Mouse (Mus musculus) heart, embryonic 13.5 days (tissue): ENCODE measurements at regions not wholly inside any gene's neighbourhood (a gene's known extent, or its start where the extent isn't known, plus 50 kb on each side); places are given as distances from the start of the nearest gene placed in this dataset.

Experiments used
- ATAC-seq: fragments of 200-750 bp; cut with Nextera tagmentation; 2 replicates; pipeline ENCODE4 v1.8.0; 2017; ENCODE audit warnings: moderate TSS enrichment; ENCODE audit not compliant: insufficient number of reproducible peaks, low FRiP score, low TSS enrichment; ENCODE audit errors: extremely low read depth
- H3K27ac ChIP-seq: fragments of 300-500 bp; sonication (generic); replicated peaks from 2 replicates; pipeline ENCODE4 v1.5.1; 2015; ENCODE audit warnings: moderate library complexity, mild to moderate bottlenecking, inconsistent platforms
- H3K27me3 ChIP-seq: fragments of 300-500 bp; sonication (generic); replicated peaks from 2 replicates; pipeline ENCODE4 v1.6.1; 2015; ENCODE audit warnings: mild to moderate bottlenecking, inconsistent platforms
- H3K36me3 ChIP-seq: fragments of 300-500 bp; sonication (generic); 2 replicates; pipeline ENCODE4 v1.6.1; 2015; ENCODE audit warnings: mild to moderate bottlenecking, inconsistent platforms
- H3K4me1 ChIP-seq: fragments of 300-500 bp; sonication (generic); 2 replicates; pipeline ENCODE4 v1.6.1; 2015; ENCODE audit warnings: inconsistent platforms
- H3K4me2 ChIP-seq: fragments of 300-500 bp; sonication (generic); 2 replicates; pipeline ENCODE4 v1.6.1; 2015; ENCODE audit warnings: inconsistent platforms, mild to moderate bottlenecking, moderate library complexity
- H3K4me3 ChIP-seq: fragments of 300-500 bp; sonication (generic); 2 replicates; pipeline ENCODE4 v1.5.1; 2015; ENCODE audit warnings: moderate library complexity, mild to moderate bottlenecking, inconsistent platforms
- H3K9ac ChIP-seq: fragments of 300-500 bp; sonication (generic); 2 replicates; pipeline ENCODE4 v1.6.1; 2015; ENCODE audit warnings: inconsistent platforms, mild to moderate bottlenecking, moderate library complexity
- H3K9me3 ChIP-seq: fragments of 300-500 bp; sonication (generic); 2 replicates; pipeline ENCODE4 v1.6.1; 2016; ENCODE audit warnings: inconsistent platforms
- WGBS: fragments of 180-500 bp; shearing (Covaris S2); methylation state at CpG from one replicate; pipeline ENCODE4 v1.1.7; 2015; ENCODE audit warnings: mixed read lengths; 5-methylcytosine and 5-hydroxymethylcytosine counted together

DNA sequence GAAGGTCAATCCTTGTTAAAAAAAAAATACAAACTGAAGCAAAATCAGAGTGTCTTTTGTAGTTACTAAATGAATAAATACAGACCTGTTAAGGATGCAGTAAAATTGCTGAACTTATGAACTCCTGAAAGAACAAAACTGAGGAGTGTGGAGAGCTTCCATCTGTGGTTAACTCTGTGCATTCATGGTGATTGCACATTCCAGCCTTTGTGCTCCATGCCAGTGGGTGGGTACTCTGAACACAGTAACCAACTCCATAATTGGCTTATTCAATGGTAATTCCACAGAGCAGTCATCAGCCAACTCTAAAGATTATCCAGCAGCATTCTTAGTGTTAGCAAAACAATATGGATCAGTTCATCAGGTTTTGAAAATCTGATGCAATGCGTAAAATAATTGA lies 599.2 kb downstream of the Tns3 start:
- 70% methylated on average over 1 of the region's 1 CpGs for WGBS
- Histone ChIP-seq H3K27me3 (no peaks in the 10 kb centered on the region), H3K36me3 (no peaks in the 10 kb centered on the region), H3K4me2 (no peak overlapping the region), H3K9ac (no peak overlapping the region), H3K4me1 (no peaks in the 10 kb centered on the region), H3K4me3 (no peak overlapping the region), H3K9me3 (no peaks in the 10 kb centered on the region), H3K27ac (no peak overlapping the region)
- ATAC-seq: no peak

DNA sequence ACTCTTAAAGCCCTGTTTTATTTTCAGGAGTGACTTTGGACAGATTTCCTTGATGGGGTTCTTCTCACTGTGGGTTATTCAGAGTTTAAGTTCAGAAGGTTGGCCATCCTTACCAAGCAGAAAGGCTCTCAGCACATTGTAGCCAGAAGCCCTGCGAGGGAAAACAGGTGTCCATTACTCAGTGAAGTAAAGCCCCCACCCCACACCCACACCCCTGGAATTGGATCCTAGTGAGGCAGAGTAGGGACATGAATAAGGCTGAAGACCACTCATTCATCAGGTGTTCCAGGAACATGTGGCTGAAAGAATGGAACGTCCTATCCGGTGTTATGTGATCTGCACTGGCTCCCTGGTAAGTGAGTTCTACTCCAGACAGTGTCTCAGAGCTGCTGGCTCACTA lies 602.3 kb downstream of the Tns3 start:
- Histone ChIP-seq H3K9ac (no peak overlapping the region), H3K9me3 (no peaks in the 10 kb centered on the region), H3K27ac (no peak overlapping the region), H3K4me1 (no peaks in the 10 kb centered on the region), H3K36me3 (no peaks in the 10 kb centered on the region), H3K4me2 (no peak overlapping the region), H3K27me3 (no peaks in the 10 kb centered on the region), H3K4me3 (no peak overlapping the region)
- 73% methylated on average over 3 of the region's 3 CpGs for WGBS
- ATAC-seq: no peak

DNA sequence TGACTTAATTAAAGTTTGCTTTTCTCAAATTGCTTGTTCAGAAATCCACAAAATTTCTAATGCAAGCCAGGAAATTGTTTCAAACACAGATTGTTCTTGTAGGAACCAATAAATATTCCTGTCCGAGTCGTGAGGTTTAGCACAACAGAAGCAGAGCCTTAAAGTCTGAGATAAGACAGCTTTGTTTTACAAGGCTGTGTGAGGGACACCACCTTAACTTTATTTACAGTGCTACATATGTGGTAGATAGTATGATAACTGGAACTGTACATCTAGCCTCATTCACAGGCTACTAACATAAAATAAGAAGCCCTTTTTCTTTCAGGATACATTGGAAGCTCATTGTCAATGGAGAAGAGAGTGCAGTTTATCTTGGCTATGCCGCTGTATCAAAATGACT lies 602.8 kb downstream of the Tns3 start:
- H3K27me3 ChIP-seq: no peaks in the 10 kb centered on the region
- H3K4me3 ChIP-seq: no peak overlapping the region
- H3K4me2 ChIP-seq: no peak overlapping the region
- ATAC-seq: no peak
- H3K9me3 ChIP-seq: no peaks in the 10 kb centered on the region
- H3K27ac ChIP-seq: no peak overlapping the region
- H3K4me1 ChIP-seq: no peaks in the 10 kb centered on the region
- H3K36me3 ChIP-seq: no peaks in the 10 kb centered on the region
- no peak overlapping the region for H3K9ac ChIP-seq
- WGBS: 57% methylated on average over 3 of the region's 3 CpGs

DNA sequence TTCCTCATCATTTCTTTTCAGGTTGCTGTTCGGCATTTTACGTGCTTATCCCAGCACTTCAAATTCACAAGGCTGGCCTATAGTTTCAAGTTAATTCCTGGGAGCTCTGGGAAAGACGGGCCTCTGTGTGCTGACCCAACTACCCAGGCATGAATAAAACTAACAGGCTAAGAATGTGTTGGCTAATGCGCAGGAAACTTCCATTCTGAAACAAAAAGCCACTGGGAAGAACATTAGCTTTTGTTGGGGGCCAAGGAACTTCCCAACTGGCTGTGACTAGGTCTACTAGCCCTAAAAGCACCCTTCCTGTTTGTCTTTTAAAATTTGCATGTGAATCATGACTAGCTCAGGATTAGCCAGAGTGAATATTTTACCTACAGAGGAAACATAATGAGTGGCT lies 612.8 kb downstream of the Tns3 start:
- Histone ChIP-seq H3K9ac (no peak overlapping the region), H3K4me2 (no peak overlapping the region), H3K4me3 (no peak overlapping the region), H3K9me3 (no peaks in the 10 kb centered on the region), H3K27ac (no peak overlapping the region), H3K36me3 (no peaks in the 10 kb centered on the region), H3K27me3 (no peaks in the 10 kb centered on the region), H3K4me1 (no peaks in the 10 kb centered on the region)
- WGBS: 48% methylated on average over 4 of the region's 4 CpGs
- ATAC-seq: no peak

DNA sequence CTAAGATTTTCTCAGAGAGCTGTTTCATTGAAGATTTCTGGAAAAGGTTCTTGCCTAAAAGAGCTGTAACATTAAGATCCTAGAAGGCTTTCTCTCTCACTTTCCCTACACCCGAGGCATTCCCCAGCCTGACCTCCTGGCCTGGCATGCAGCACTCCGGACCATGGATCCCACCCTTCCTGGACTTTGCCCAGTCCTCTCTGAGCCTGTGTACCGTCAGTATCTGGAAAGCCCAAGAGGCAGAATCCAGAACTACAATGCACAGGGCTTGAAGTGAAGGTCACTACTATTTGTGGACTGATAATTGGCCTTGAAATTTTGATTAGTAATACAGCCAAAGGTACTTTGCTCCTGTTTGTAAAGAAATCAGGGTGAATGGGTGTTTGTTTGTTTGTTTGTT lies 619.2 kb downstream of the Tns3 start:
- ATAC-seq: no peak
- no peak overlapping the region for H3K4me2 ChIP-seq
- no peak overlapping the region for H3K4me3 ChIP-seq
- H3K4me1 ChIP-seq: no peaks in the 10 kb centered on the region
- no peak overlapping the region for H3K9ac ChIP-seq
- H3K36me3 ChIP-seq: no peaks in the 10 kb centered on the region
- H3K9me3 ChIP-seq: no peaks in the 10 kb centered on the region
- H3K27me3 ChIP-seq: no peaks in the 10 kb centered on the region
- WGBS: 49% methylated on average over 3 of the region's 3 CpGs
- H3K27ac ChIP-seq: no peak overlapping the region

DNA sequence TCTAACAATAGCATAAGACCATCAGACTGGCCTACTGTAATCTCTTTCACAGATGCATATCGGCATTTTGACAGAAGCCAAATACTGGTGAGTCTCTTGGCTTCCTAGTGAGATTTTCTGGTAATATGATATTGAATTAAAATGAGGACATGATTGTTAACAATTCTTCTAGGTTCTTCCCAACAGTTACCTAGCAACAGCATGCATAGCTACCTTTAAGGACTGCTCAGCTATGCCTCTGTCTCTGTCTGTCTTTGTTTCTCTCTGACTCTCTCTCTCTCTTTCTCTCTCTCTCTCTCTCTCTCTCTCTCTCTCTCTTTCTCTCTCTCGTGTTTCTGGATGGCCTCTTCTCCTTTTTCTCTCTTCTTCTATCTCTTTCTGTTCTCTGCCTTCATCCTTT lies 634.2 kb downstream of the Tns3 start:
- Histone ChIP-seq H3K4me1 (no peaks in the 10 kb centered on the region), H3K9ac (no peak overlapping the region), H3K27ac (no peak overlapping the region), H3K27me3 (no peaks in the 10 kb centered on the region), H3K36me3 (no peaks in the 10 kb centered on the region), H3K4me3 (no peak overlapping the region), H3K4me2 (no peak overlapping the region), H3K9me3 (no peaks in the 10 kb centered on the region)
- 57% methylated on average over 2 of the region's 2 CpGs for WGBS
- ATAC-seq: no peak

DNA sequence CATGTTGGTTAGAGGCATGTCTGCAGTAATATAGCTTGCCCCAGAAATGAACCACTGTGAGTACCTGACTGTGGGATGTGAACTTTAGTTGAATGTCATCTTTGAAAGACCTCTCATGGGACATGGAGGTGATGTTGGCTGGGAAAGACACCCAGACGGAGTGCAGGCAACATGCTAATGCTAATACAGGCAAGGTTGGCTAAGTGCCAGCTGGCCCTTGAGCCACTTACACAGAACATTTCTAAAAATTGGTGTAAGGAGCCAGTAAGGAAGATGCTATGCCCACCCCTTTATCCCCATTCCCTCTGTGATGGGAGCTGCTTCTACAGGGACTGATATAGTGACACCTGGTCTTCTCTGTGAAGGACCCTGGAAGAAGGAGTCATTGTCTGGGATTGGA lies 656.5 kb downstream of the Tns3 start:
- no peaks in the 10 kb centered on the region for H3K9me3 ChIP-seq
- no peaks in the 10 kb centered on the region for H3K36me3 ChIP-seq
- H3K4me3 ChIP-seq: no peak overlapping the region
- WGBS: 42% methylated on average over 1 of the region's 1 CpGs
- H3K9ac ChIP-seq: no peak overlapping the region
- H3K27me3 ChIP-seq: no peaks in the 10 kb centered on the region
- no peak overlapping the region for H3K27ac ChIP-seq
- no peak overlapping the region for H3K4me2 ChIP-seq
- ATAC-seq: no peak
- H3K4me1 ChIP-seq: no peaks in the 10 kb centered on the region

DNA sequence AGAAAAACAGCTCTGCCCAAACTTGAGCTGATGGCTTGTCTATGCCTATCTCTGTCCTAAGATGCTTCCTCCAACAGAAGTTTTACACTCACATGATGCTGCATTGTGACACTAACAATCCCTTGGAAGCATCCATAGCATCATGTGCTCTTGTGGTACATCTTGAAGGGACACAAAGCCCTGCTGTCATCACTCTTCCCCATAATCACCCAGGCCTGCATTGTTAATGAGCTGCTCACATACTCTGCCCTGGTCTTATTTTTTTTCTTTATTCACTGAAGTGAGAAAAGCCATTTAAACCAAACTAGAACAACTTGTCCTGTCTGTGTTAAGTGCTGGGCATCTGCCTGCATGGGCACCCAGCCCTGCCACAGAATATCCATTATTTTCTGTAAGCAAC lies 683.3 kb downstream of the Tns3 start:
- H3K9me3 ChIP-seq: no peaks in the 10 kb centered on the region
- no peaks in the 10 kb centered on the region for H3K27me3 ChIP-seq
- no peaks in the 10 kb centered on the region for H3K36me3 ChIP-seq
- H3K9ac ChIP-seq: no peak overlapping the region
- no peak overlapping the region for H3K27ac ChIP-seq
- no peak overlapping the region for H3K4me3 ChIP-seq
- H3K4me1 ChIP-seq: no peaks in the 10 kb centered on the region
- no peak for ATAC-seq
- no peak overlapping the region for H3K4me2 ChIP-seq

DNA sequence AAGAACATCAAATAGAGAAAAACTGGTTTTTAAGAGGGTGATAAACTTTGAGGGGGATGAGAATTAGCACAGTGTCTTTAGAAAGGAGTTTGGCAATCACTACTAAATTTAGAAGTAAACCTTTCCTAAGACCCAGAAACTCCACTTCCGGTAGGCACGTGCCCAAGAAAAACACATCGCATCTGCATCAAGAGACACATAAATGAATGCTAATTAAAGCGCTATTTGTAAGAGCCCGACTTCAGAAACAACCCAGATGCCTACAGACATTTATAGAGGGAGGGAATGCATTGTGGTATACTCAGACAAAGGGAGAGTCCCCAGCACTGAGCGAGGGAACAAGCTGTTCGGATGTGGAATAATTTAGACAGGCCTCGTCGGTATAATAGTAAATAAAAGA lies 688.5 kb downstream of the Tns3 start:
- H3K4me1 ChIP-seq: no peaks in the 10 kb centered on the region
- H3K27ac ChIP-seq: no peak overlapping the region
- ATAC-seq: no peak
- H3K9me3 ChIP-seq: no peaks in the 10 kb centered on the region
- no peak overlapping the region for H3K9ac ChIP-seq
- 66% methylated on average over 9 of the region's 9 CpGs for WGBS
- no peak overlapping the region for H3K4me2 ChIP-seq
- H3K4me3 ChIP-seq: no peak overlapping the region
- H3K27me3 ChIP-seq: no peaks in the 10 kb centered on the region
- H3K36me3 ChIP-seq: no peaks in the 10 kb centered on the region

DNA sequence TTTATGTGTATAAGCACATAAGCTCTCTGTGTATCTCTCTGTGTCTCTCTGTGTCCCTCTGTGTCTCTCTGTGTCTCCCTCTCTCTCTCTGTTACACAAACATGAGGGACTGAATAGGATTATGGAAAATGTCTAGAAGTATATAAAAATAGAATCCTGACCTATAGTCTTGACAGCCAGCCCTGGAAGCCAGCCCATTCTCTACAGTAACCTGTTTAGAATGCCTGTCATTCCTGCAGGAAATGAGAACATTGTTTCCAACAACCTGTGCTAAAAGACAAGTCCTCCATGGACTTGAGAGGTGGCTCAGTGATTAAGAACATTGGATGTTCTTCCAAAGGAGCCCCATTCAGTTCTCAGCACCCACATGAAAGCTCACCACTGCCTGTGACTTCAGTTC lies 714.4 kb downstream of the Tns3 start:
- H3K9ac ChIP-seq: no peak overlapping the region
- ATAC-seq: no peak
- peaks cover 6% of the 10 kb centered on the region for H3K4me1 ChIP-seq
- H3K4me2 ChIP-seq: no peak overlapping the region
- no peak overlapping the region for H3K27ac ChIP-seq
- H3K27me3 ChIP-seq: no peaks in the 10 kb centered on the region
- H3K36me3 ChIP-seq: no peaks in the 10 kb centered on the region
- no peak overlapping the region for H3K4me3 ChIP-seq
- H3K9me3 ChIP-seq: no peaks in the 10 kb centered on the region

DNA sequence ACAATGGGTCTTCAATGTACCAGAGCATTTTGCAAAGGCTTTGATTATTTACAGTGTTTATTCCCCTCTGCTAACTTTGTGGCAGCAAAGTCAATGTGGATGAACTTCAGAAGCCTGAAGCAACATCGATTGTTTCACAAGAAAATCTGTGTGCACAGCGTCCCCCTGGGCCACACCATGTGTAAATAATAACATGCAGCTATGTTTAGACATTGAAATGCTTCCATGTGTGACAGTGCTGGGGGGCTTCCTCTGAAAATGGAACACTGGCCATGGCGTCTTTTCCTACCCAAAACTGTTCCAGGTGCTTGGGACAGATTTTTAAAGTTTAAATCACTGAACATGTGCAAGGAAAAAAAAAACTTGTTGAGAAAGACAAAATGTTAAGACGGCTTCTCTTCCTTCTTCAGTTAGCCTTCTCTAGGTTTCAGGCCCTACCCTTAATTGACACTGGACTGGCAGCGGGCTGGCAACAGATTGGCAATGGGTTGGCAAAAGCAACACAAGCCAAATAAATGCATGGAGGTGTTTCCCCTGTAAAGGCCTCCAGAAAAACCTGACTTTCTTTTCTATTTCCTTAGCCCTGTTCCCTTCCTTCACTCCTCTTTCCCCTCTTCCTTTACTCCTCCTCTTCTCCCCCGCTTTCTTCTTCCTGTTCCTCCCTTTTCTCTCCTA lies 715.0 kb downstream of the Tns3 start:
- H3K27ac ChIP-seq: no peak overlapping the region
- no peaks in the 10 kb centered on the region for H3K27me3 ChIP-seq
- H3K4me3 ChIP-seq: no peak overlapping the region
- no peak overlapping the region for H3K9ac ChIP-seq
- ATAC-seq: no peak
- H3K9me3 ChIP-seq: no peaks in the 10 kb centered on the region
- H3K4me2 ChIP-seq: no peak overlapping the region
- peaks cover 6% of the 10 kb centered on the region for H3K4me1 ChIP-seq
- H3K36me3 ChIP-seq: no peaks in the 10 kb centered on the region
- 69% methylated on average over 6 of the region's 6 CpGs for WGBS

DNA sequence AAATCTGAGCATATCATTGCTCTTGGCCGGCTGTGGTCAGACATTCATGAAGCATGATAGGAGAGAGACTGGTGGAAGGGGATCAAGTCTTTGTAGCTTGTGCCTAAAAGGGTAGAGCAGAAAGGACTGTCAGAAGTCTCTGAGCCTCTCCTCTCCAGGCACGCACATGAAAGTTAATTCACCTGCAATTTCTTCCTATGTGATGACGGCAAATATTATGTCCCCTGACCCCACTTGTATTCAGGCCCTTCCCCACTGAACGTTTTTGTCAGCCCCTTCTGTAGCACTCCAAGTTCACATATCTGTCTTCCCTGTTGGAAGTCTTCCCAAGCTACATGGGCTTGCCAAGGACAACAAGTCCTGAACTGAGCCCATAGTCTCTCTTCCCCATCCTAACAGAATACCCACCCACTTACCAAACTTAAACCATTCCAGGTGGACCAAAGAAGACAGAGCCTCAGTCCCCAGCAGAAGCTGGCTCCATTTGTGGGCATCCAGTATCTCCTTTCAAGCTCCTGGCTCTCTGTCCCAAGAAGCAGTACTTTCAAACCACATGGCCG lies 719.3 kb downstream of the Tns3 start:
- no peaks in the 10 kb centered on the region for H3K36me3 ChIP-seq

More for the DNA sequence above, 719.3 kb downstream of the Tns3 start:
- WGBS: 66% methylated on average over 5 of the region's 5 CpGs
- no peaks in the 10 kb centered on the region for H3K27me3 ChIP-seq
- no peak overlapping the region for H3K27ac ChIP-seq
- H3K4me3 ChIP-seq: no peak overlapping the region
- H3K4me1 ChIP-seq: peaks cover 6% of the 10 kb centered on the region
- no peak overlapping the region for H3K9ac ChIP-seq
- no peak for ATAC-seq
- H3K4me2 ChIP-seq: no peak overlapping the region
- no peaks in the 10 kb centered on the region for H3K9me3 ChIP-seq
